Mouse (Mus musculus) liver, postnatal 0 days (tissue): ENCODE data around the gene Zfp420. TPM values are rescaled to one million over a fixed set of nuclear protein-coding genes. Genes with fewer than 3 reads are reported as not detected.
A peak's percentile ranks its signal among the peaks of the same experiment; 100 is the strongest.

ENCODE experiments used
- ATAC-seq: fragments of 200-750 bp; cut with Nextera tagmentation; 2 replicates; pipeline ENCODE4 v1.8.0; 2017; ENCODE audit warnings: mild to moderate bottlenecking, moderate library complexity
- DNase-seq: peaks from one replicate; pipeline ENCODE4 v3.0.0-alpha.2; 2016
- H3K27ac ChIP-seq: fragments of 300-500 bp; sonication (generic); 2 replicates; pipeline ENCODE4 v1.5.1; 2014; ENCODE audit warnings: antibody characterized with exemption, moderate library complexity, mild to moderate bottlenecking, low read depth
- H3K27me3 ChIP-seq: fragments of 300-500 bp; sonication (generic); 2 replicates; pipeline ENCODE4 v1.6.1; 2014; ENCODE audit warnings: low read length, control low read depth, mixed read lengths; ENCODE audit not compliant: insufficient read depth
- H3K36me3 ChIP-seq: fragments of 300-500 bp; sonication (generic); replicated peaks from 2 replicates; pipeline ENCODE4 v1.6.1; 2014; ENCODE audit warnings: mild to moderate bottlenecking, control low read depth, low read length, moderate library complexity, mixed read lengths; ENCODE audit not compliant: insufficient read depth
- H3K4me1 ChIP-seq: fragments of 300-500 bp; sonication (generic); 2 replicates; pipeline ENCODE4 v1.6.1; 2014; ENCODE audit warnings: antibody characterized with exemption, mild to moderate bottlenecking, control low read depth; ENCODE audit not compliant: insufficient read depth
- H3K4me2 ChIP-seq: fragments of 300-500 bp; sonication (generic); 2 replicates; pipeline ENCODE4 v1.6.1; 2014; ENCODE audit warnings: low read depth, mild to moderate bottlenecking, low read length, moderate library complexity, mixed read lengths
- H3K4me3 ChIP-seq: fragments of 300-500 bp; sonication (generic); 2 replicates; pipeline ENCODE4 v1.5.1; 2014; ENCODE audit warnings: low read depth, low read length
- H3K9ac ChIP-seq: fragments of 300-500 bp; sonication (generic); replicated peaks from 2 replicates; pipeline ENCODE4 v1.6.1; 2014; ENCODE audit warnings: mild to moderate bottlenecking, moderate library complexity
- H3K9me3 ChIP-seq: fragments of 300-500 bp; sonication (generic); 2 replicates; pipeline ENCODE4 v1.6.1; 2016; ENCODE audit warnings: mild to moderate bottlenecking, control low read depth, low read length, mixed read lengths
- CTCF ChIP-seq: sonication (generic); IDR thresholded peaks from 2 replicates; pipeline ENCODE4 v1.5.1; 2016; ENCODE audit warnings: antibody characterized with exemption, low read depth
- EP300 ChIP-seq: IDR thresholded peaks from 2 replicates; pipeline ENCODE4 v1.6.1; 2016; ENCODE audit warnings: antibody characterized with exemption, low read depth, mild to moderate bottlenecking
- WGBS: fragments of 180-500 bp; shearing (Covaris S2); extraction: QIAGEN DNeasy Blood & Tissue Kit; methylation state at CpG from one replicate; pipeline ENCODE4 v1.1.7; 2014; ENCODE audit not compliant: insufficient replicate concordance; 5-methylcytosine and 5-hydroxymethylcytosine counted together
- polyA plus RNA-seq: library from polyadenylated mRNA; unstranded; fragments of >200 nt; fragmentation: Nextera tagmentation; extraction: Ambion mirVana; gene quantifications from 2 replicates; pipeline ENCODE4 v1.2.1, GENCODE M21; 2015

Zfp420 gene
- polyA plus RNA-seq, 1 experiment from 2014 or later, result 0.87 TPM

DNA sequence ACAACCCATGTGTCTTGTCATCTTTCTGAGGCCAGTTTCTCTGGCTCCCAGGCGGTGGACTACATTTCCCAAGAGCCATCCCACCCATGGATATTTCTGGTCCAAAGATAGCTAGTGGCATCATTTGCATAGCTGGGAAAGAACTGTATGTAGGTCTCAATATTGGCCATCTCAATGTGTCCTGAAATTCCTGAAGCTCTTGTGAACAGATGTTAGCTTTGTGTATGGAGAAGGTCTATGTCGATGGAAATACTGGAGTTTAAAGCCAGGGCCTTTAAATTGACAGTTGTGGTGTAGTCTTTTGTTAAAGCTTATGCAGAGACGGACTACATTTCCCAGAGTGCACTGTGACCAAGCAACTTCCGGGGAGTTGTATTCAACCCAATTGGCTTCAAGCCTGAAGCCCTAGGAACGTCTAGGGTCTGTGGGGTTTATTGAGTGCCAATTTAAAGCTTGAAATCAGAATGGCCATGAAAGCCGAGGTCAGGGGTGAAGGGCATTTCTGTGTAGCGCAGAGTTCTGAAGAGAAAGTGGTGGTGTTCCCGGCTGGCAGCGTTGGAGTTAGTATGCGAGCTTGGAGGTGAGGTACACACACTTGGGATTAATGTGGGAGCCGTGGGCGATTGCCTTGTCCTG, 41.0 kb upstream of the Zfp420 start:
- Histone ChIP-seq H3K9ac (peak overlapping the region; percentile 53), H3K4me3 (peak overlapping the region; percentile 58), H3K27ac (peak overlapping the region; percentile 67), H3K36me3 (peaks cover 5% of the 10 kb centered on the region), H3K27me3 (no peaks in the 10 kb centered on the region), H3K4me2 (peak overlapping the region; percentile 68), H3K9me3 (no peaks in the 10 kb centered on the region), H3K4me1 (peaks cover 32% of the 10 kb centered on the region)
- WGBS, result 4% methylated on average over 12 of the region's 12 CpGs
- no peak for TF ChIP-seq EP300
- TF ChIP-seq CTCF, result no peak
- ATAC-seq, result peak; percentile 55
- DNase-seq, result peak; percentile 78

DNA sequence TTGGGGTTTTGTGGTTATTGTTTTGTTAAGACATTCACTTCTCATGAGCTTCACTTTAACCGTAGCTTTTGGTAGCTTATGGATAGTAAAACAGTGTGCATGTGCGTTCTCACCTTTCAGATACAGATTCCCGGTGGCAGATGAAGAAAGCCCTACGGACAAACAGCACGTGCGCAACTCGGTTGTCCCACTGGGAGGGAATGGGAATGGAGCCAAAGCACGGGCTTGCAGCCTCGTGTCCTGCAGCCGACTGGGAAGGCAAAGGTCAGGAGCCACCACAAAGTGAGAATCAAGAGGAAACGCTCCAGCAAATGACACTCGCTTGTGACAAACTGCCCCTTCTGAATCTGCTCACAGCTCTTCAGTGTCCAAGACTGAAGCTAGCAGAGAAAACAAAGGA, 31.8 kb upstream of the Zfp420 start:
- peaks cover 55% of the 10 kb centered on the region for H3K36me3 ChIP-seq
- no peak for TF ChIP-seq EP300
- DNase-seq (no peak), ATAC-seq (no peak)
- H3K4me3 ChIP-seq, result no peak overlapping the region
- H3K4me1 ChIP-seq, result no peaks in the 10 kb centered on the region
- peaks cover 22% of the 10 kb centered on the region for H3K9me3 ChIP-seq
- no peak overlapping the region for H3K9ac ChIP-seq
- H3K27me3 ChIP-seq, result no peaks in the 10 kb centered on the region
- H3K27ac ChIP-seq, result no peak overlapping the region
- 82% methylated on average over 12 of the region's 12 CpGs for WGBS
- no peak overlapping the region for H3K4me2 ChIP-seq

DNA sequence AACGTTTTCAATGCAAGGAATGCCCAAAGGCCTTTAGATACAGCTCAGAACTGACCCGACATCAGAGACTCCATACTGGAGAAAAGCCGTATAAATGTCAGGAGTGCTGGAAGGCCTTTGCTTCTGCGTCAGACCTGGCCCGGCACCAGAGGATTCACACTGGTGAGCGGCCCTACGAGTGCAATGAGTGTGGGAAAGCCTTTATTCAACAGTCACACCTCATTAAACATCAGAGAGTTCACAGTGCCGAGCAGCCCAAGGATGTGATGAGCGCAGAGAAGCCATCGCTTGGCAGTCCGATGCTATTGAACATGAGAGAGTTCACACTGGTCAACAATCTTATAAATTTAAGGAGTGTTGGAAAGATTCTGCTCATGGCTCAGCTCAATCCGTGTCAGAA, 30.0 kb upstream of the Zfp420 start:
- ATAC-seq, result no peak
- H3K4me3 ChIP-seq, result no peak overlapping the region
- H3K27me3 ChIP-seq, result no peaks in the 10 kb centered on the region
- no peak overlapping the region for H3K4me2 ChIP-seq
- no peak for DNase-seq
- no peak overlapping the region for H3K9ac ChIP-seq
- TF ChIP-seq CTCF, result no peak
- TF ChIP-seq EP300, result no peak
- H3K27ac ChIP-seq, result no peak overlapping the region
- H3K36me3 ChIP-seq, result peaks cover 50% of the 10 kb centered on the region
- WGBS, result 93% methylated on average over 12 of the region's 12 CpGs
- peaks cover 22% of the 10 kb centered on the region for H3K9me3 ChIP-seq
- no peaks in the 10 kb centered on the region for H3K4me1 ChIP-seq

DNA sequence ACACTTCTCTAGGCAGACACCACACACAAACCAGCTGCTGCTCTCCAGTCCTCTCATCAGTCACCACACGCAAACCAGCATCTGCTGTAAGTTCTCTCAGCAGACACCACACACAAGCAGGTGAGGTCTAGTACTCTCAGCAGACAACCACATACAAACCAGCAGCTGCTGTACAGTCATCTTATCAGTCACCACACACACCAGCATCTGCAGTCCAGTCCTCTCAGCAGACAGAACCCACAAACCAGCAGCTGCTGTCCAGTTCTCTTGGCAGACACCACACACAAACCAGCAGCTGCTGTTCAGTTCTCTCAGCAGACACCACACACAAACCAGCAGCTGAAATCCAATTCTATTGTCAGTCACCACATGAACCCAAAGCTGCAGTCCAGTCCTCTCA, 23.0 kb upstream of the Zfp420 start:
- H3K4me1 ChIP-seq, result no peaks in the 10 kb centered on the region
- no peak overlapping the region for H3K27ac ChIP-seq
- TF ChIP-seq EP300 (no peak), CTCF (no peak)
- no peaks in the 10 kb centered on the region for H3K9me3 ChIP-seq
- ATAC-seq (no peak), DNase-seq (no peak)
- no peak overlapping the region for H3K4me2 ChIP-seq
- H3K27me3 ChIP-seq, result no peaks in the 10 kb centered on the region
- no peak overlapping the region for H3K4me3 ChIP-seq
- no peak overlapping the region for H3K9ac ChIP-seq
- WGBS, result 95% methylated on average over 1 of the region's 1 CpGs
- H3K36me3 ChIP-seq, result 0 out of 2 replicates have a peak, but pooled peaks cover 2% of the 10 kb centered on the region

DNA sequence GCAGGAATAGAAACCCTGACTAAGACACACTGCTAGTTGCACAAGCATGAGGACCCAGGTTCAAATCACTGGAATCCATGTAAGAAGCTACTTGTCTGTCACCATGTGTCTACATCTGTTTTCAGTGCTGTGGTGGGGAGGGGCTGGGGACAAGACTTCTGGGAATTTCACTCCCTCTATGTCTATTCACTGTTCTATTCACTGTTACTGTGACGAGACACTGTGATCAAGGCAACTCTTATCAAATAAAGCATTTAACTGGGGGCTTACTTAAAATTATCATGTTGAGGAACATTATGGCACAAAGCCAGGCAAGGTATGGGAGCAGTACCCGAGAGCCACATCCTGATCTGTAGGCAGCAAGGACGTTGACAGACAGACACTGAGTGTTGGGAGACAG, 20.5 kb upstream of the Zfp420 start:
- ATAC-seq, result no peak

DNA sequence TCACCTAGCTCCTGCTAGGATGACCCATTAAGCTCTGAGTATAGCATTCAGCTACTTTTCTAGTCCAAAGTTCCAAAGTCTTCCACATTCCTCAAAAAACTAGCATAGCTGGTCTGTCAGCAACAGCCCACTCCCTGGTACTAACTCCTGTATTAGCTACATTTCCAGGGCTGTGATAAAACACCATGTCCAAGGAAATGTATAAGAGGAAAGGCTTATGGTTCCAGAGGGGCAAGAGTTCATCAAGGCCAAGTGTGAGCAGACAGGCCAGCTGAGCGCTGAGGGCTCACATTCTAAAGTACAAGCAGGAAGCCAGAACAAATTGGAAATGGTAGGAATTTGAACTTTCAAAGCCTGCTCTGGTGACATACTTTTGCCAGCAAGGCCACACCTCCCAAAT, 17.7 kb upstream of the Zfp420 start:
- H3K9ac ChIP-seq, result no peak overlapping the region
- WGBS, result 79% methylated on average over 1 of the region's 1 CpGs
- no peak overlapping the region for H3K4me3 ChIP-seq
- no peaks in the 10 kb centered on the region for H3K36me3 ChIP-seq
- H3K4me1 ChIP-seq, result no peaks in the 10 kb centered on the region
- H3K9me3 ChIP-seq, result no peaks in the 10 kb centered on the region
- ATAC-seq (no peak), DNase-seq (no peak)
- TF ChIP-seq EP300 (no peak), CTCF (no peak)
- H3K27me3 ChIP-seq, result no peaks in the 10 kb centered on the region
- no peak overlapping the region for H3K27ac ChIP-seq
- H3K4me2 ChIP-seq, result no peak overlapping the region

More for the DNA sequence above, 20.5 kb upstream of the Zfp420 start:
- H3K36me3 ChIP-seq, result no peaks in the 10 kb centered on the region
- DNase-seq, result no peak
- no peaks in the 10 kb centered on the region for H3K27me3 ChIP-seq
- no peak overlapping the region for H3K4me3 ChIP-seq
- H3K4me2 ChIP-seq, result no peak overlapping the region
- no peak overlapping the region for H3K9ac ChIP-seq
- H3K9me3 ChIP-seq, result no peaks in the 10 kb centered on the region
- TF ChIP-seq CTCF, result no peak
- no peak for TF ChIP-seq EP300
- H3K4me1 ChIP-seq, result no peaks in the 10 kb centered on the region
- H3K27ac ChIP-seq, result no peak overlapping the region
- 73% methylated on average over 3 of the region's 3 CpGs for WGBS

DNA sequence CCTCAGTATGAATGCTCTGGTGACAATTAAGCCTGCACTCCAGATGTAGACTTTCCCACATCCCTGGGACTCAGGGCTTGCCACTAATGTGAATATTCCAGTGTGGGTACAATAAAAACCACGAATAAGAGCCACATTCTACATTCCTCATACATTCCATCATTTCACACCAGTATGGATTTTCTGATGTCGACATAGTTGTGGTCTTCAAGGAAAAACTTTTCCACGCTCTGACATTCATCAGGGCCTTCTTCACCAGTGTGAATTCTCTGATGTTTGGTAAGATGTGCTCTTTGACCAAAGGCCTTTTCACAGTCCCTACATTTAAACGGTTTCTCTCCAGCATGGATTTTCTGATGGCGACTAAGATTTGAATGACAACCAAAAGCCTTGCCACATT, 15.2 kb upstream of the Zfp420 start:
- no peak overlapping the region for H3K27ac ChIP-seq
- H3K27me3 ChIP-seq, result no peaks in the 10 kb centered on the region
- no peak for ATAC-seq
- no peak overlapping the region for H3K9ac ChIP-seq
- H3K9me3 ChIP-seq, result no peaks in the 10 kb centered on the region
- no peaks in the 10 kb centered on the region for H3K36me3 ChIP-seq
- no peak for DNase-seq
- H3K4me2 ChIP-seq, result no peak overlapping the region
- H3K4me1 ChIP-seq, result no peaks in the 10 kb centered on the region
- no peak overlapping the region for H3K4me3 ChIP-seq
- TF ChIP-seq EP300 (no peak), CTCF (no peak)
- 84% methylated on average over 5 of the region's 5 CpGs for WGBS
